Mouse (Mus musculus) liver, embryonic 11.5 days (tissue): Measurements from ENCODE around the gene Ranbp3l. TPM values are rescaled to one million over a fixed set of nuclear protein-coding genes. Genes with fewer than 3 reads are reported as not detected.

Experiments
- polyA plus RNA-seq: library from polyadenylated mRNA; unstranded; fragments of >200 nt; fragmentation: Nextera tagmentation; extraction: Ambion mirVana; gene quantifications from 2 replicates; pipeline ENCODE4 v1.2.1, GENCODE M21; 2014

Ranbp3l gene
- polyA plus RNA-seq, 1 experiment from 2014 or later: 0.27 TPM

Other genes with a start within 250 kb of the Ranbp3l start
- 122 and 148 TPM in 2 replicates for gene Nadk2, start 103.3 kb downstream of the Ranbp3l start, polyA plus RNA-seq
- gene Lmbrd2, start 172.6 kb downstream of the Ranbp3l start, polyA plus RNA-seq: 2.9 and 4.6 TPM in 2 replicates
- gene Skp2, start 187.5 kb downstream of the Ranbp3l start, polyA plus RNA-seq: 73.8 and 81.1 TPM in 2 replicates